Mouse (Mus musculus) erythroid progenitor cell, adult 5-6 weeks (primary cell): Measurements from ENCODE around the gene Prickle1. TPM values are rescaled to one million over a fixed set of nuclear protein-coding genes. Genes with fewer than 3 reads are reported as not detected.

Experiments used
- ATAC-seq: replicated peaks from 2 replicates; pipeline ENCODE4 v1.8.0; 2016; ENCODE audit warnings: moderate number of reproducible peaks, mild to moderate bottlenecking, moderate TSS enrichment, inconsistent platforms; ENCODE audit not compliant: poor library complexity, low FRiP score, severe bottlenecking
- total RNA-seq, 2 experiments: library from RNA; stranded (forward) in 1 of 2; stranded (reverse) in 1 of 2; fragments of 150-400 nt in 1 of 2; fragments of 186-747, 209-891 nt in 1 of 2; gene quantifications; 2 replicates each; pipeline versions ENCODE4 v1.2.3 to v1.2.4; 2015 to 2017; ENCODE audit warnings: low replicate concordance in 2 of 2

Gene Prickle1
- total RNA-seq, 2 experiments from 2014 or later: 0.42 TPM; not detected in 1

DNA sequence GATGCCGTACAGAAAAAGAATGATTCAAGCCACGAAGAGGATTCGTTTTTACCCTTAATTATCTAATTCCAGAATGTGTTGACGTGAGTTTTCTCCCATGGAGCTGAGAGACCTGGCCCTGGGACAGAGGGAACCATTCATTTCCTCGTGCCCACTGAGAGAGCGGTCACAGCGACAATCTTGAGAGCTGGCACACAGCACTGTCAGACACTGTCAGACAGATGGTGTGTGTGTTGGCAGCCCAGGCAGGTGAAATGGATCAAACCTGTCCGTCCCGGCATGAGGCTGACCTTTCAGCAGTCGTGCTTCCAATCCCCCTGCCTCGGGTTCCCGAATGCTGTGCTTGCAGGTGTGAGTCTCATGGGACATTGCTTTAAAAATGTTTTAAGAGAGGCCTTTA lies 37.3 kb downstream of the Prickle1 start:
- ATAC-seq: no peak

DNA sequence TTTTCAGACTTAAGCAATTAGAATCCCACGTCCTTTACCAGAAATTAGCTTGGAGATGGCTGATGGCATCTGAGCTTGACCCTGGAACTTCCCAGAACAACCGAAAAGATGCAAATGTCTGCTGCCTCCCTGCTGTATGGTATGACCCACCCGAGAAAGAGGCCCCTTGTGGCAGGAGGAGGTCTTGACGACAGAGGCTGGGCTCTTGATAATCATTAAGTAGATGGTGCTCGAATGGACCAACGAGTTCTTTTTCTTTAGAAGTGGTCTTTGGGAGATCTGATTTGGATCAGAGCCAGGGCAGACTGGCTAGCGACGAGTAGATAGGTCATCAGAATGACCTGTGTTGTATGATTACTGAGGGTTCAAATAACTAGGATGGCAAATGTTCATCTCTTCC lies 40.0 kb downstream of the Prickle1 start:
- no peak for ATAC-seq

DNA sequence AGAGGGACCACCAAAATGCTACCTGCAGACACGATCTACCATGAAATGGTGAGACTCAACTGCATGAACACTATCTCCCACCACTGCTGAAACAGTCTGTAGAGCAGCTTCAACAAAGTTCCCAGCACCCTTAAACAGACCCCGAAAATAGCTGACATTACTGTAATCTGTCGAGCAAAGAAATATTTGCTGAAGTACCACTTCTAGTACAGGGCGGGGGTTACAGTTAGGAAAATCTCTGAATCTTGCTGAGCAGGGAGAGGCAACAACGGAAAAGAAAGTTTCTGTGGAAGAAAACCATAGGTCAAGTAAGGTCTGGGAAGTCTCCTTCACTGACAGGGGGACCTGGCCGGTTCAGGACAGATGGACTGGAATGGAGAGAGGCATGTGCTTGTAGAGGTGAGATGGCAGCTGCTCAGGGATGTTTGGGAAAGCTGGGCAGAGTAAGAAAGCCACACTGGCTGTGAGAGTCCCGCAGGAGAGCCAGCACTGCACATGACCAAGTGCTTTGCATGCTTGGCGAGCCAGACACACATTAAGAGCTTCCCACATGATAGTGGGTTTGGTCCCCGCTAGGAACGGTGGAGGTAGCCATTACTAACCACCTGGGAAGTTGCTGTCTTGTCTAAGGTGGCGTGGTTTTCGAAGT lies 41.4 kb downstream of the Prickle1 start:
- ATAC-seq: no peak

DNA sequence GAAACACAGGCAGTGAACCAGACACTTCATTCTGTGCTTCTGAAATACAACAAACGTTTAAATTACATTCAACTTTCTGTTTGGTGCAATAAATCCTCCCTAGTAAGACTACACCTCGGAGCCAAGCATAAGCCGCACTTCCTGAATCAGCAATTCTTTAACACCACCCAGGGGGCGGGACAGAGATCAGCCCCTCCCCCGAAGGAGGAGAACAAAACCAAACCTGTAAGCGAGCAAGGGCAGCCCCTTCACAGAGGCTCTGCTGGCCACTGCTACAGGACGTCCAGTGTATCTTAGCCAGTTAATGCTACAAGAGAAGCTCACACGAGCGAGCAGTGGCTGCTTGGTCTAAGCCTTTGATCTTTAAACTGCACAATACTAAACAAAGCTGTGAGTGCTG lies 43.5 kb downstream of the Prickle1 start:
- ATAC-seq: peak; percentile 85

DNA sequence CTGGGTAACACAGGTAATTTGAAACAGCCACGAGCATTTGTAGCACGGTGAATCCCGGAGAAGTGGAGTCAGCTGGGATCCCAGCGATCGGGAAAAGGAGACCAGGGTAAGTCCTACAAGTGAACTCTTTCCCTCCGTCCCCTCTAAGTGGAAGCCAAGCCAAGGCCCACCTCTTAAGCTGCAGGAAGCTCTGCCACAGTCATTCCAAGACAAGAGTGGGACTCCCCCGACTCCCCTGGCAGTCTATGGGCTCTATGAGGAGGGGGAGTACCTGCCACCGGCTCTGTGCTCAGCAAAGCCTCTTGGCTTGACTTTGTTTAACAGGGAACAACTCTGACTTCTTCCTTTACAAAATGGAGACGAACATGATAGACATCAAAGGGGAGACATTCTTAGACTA lies 47.4 kb downstream of the Prickle1 start:
- no peak for ATAC-seq

DNA sequence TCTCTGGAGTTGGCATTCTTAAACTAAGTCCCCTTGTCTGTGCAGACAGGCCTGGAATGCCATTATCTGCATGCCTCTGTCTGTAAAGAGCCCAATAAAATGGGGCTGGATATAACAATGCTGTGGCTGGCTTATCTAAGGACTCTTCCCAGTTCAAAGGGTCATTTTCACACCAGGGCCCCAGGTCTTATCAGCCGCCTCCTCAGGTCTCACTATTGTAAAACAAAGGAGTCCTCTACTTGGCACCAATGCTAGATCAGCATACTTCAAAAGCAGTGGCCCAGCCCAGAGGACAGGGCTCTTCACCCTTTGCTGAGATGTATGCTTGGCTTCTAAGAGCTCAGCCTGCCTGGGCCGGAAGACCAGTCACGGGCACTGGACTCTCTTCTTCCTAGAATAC lies 56.3 kb downstream of the Prickle1 start:
- no peak for ATAC-seq

DNA sequence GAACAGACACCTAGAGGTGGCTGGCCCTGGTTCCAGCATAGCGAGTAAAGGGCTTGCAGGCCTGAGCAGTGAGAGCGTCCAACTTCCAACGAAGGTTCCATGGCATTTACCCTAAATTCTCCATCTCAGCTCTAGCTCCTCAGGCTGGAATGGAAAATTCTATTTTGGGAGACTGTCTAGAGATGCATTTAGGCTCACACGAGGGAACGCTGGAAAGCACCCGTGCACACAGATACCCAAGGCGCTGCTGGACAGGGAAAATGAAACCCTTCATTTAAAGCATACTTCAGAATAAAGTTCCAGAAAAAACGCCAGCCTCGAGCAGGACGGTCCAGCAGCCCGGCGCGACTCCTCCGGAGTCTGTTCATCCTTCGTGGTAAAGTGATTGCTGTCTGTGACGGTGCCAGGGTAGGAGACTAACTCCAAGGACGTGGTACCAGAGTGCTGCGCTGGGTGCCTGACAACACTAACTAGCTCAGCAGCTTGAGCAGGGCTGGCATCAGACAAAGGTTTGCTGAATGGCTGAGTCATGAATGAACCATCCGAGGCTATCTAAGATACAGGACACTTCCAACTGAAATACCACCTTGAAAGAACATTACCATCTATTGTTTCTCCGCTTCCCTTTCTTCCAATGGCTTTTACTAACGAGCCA lies 57.0 kb downstream of the Prickle1 start:
- no peak for ATAC-seq

DNA sequence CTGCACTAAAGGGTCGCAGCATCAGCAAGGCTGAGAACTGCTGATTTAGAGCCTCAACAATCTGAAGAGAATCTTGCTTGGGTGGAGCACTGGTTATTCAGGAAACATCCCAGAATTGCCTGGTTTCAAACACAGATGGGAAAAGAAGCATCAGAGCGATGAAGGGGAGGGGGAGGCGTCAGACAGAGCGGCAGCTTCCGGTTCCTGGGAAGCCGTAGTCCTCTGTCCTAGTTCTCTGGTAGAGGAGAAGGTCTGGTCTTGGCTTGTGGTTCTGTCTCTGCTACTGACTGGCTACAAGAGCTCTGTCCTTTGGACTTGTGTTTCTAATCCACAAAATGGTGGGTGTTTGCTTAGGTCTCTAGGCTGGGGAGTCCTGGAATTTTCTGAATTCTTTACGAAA lies 57.9 kb downstream of the Prickle1 start:
- ATAC-seq: no peak

DNA sequence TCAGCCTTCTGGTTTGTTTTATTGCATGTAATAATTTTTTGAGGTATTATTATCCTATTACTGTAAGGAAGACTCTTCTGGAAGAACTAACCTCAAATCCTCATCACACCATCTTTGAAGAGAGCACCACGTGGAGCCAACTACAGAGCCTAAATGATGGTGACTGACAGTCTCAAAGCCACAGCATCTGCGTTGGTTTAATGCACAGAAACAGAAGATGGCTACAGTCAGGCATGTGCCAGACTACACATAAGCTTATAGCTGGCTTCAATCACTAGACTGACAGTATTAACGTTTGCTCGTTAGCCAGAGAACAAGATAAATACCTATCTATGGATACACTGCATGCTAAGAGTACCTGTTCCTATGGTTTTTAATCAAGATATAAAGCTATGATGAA lies 59.5 kb downstream of the Prickle1 start:
- ATAC-seq: no peak

DNA sequence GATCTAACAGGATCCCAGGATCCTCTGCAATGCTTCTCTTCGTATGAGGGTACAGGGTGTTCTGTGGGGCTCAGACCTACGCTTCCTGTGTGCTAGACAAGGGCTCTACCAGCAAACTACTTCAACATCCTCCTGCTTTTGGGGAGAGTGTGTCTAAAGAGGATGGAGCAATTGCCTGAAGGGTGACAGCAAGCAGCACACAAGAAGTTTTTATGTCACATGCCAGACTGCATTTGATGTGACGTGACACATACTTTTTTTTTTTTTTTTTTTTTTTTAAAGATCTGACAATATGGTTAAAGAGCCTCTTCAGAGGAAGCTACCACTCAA lies 65.0 kb downstream of the Prickle1 start:
- ATAC-seq: no peak

DNA sequence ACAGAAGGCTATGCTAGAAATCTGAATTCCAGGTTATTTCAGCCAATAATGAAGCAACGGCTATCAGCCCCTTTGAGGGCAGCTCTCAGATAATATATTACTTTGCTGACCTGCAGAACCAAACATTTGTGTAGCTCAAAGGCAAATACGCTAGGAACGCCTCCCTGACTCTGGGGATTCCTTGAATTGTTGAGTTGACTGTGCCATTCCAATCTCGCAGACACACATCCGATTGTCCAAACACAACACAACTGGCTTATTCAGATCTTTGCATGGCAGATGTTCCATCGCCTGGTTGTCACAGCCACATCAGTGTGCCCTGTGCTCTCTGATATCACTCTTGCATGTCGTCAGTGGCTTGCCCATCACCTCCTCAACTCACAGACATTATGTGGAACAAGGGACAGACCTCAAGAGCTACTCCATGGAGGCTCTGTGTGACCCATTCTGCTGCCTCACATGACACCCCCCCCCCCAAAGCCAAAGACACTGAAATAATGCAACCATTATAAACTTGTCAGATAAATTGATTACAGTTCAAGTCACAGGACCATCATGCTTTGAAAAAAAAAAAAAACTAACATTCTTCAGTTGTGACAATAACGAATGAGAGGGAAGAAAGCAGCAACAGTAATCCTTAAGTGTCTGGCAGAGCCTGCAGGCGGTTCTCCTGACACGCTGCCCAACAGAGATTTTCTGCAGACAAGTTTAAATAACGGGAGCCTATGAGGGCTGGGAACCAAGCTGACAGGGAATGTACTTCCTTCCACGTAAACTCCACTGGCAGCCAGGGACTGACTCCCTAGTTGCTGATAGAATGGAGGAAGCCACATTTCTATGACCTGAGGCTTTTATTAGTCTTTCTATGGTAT lies 65.6 kb downstream of the Prickle1 start:
- no peak for ATAC-seq

DNA sequence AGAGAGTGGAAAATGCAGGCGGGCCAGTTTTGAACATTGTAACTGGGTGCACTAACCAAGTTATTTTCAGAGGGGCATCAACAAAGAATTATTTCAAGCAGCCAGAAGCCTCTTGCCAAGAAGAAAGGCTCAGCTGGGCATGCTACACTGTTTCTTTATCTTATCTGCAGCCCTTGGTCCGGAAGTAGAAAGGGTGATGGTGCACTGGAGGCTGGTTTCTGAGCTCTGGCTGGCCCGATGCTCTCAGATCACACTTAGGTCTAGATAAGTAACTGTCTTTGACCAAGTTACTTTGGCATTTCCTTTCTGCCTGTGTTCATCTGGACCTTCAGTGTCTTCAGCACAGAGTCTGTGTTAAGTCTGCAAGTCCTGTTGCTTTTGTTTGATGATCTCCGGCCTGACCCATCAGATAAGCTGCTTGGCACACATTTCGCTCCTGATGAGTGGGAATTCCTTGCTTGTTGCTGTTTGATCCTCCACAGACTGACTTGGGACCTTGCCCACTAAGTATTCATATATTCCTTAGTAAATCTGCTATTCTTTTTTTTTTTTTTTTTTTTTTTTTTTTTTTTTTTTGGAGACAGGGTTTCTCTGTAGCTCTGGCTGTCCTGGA lies 70.3 kb downstream of the Prickle1 start:
- ATAC-seq: no peak

DNA sequence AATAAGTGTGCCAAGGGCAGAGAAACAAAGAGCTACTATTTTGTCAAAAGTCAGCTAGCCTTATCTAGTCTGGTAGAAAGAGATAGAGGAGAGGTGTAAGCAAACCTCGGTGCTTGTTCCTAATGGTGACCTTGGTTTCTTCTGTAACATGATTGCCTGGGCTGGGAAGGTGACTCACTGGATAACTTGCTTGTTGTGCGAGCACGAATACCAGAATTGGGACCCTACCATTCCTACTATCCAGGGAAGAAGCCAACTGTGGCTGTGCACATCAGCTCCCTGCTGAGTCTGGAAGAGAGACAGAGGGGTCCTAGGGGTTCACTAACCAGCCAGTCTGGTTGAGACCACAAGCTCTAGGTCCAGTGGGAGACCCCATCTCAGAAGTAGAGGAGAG lies 73.9 kb downstream of the Prickle1 start:
- ATAC-seq: no peak

DNA sequence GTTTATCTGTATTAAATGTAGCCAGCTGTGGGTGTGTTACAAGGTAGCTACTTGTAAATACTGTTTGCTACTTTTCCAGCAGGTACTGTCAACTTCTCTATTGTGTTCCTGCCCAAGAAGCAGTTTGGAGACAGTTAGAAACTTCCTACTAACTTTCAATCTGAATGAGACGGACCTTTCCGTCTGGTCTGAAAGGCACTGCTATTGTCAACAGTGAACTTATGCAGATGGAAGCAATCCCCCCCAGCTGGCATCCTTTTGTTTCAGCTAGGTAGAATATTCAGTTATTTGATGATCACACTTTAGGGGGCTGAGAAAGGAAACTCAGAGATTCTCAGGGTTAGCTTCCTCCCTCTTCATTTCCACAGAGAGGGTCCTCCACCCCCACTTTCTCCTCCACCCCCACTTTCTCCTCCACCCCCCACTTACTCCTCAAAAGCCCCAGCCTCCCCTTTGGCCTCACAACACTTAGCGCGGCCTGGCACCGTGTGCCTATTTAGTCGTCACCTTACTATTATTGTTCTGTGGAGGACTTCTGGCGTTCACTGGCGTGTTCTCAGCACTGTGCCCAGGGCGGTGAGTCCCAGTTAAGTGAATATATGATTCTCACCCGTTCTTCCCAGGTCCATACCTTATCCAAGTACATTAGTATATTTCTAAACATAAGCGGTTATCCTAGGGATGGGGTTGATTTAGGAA lies 74.5 kb downstream of the Prickle1 start:
- ATAC-seq: no peak

DNA sequence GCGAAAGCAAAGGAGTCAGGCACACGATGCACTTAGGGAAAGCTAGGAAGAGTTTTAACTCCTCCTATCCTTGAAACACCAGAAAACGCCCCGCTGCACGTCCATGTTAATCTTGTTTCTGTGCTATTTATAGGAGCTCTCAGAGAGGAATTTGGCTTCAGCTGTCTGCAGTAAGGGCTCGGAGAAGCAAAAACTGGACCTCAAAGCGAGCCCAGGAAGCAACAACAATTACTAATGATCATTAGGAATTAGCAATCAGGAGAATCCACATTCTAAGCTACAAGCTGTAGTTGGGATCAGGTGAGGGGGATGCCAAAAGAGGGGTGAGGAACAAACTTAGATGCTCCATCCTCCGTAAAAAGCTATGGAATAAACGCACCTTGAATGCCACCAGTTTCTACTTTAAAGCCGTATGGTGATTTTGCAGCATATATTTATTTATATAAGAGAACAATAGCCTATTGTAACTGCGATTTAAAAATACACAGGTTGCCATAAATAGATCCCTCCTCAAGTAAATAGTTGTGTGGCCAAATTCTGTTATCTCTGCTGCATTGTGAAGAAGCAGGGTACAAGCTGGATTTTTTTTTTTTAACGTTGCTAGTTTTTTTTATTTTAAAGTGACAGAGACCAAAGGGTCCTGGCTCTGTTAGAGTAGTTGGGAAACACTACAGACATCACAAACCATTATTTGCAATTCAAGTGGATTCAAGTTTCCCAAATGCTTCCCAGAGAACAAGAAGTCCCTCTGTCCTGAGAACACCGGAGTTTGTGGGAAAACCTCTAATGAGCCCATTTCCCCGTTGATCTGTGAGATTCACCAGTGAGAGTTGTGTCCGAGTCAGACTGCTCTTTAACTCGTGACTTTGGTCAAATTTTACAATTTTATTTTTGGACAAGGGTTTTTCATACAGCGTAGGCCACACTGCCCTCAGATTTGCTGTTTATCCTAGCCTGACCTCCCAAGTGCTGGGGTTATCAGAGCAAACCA lies 75.6 kb downstream of the Prickle1 start:
- ATAC-seq: no peak

DNA sequence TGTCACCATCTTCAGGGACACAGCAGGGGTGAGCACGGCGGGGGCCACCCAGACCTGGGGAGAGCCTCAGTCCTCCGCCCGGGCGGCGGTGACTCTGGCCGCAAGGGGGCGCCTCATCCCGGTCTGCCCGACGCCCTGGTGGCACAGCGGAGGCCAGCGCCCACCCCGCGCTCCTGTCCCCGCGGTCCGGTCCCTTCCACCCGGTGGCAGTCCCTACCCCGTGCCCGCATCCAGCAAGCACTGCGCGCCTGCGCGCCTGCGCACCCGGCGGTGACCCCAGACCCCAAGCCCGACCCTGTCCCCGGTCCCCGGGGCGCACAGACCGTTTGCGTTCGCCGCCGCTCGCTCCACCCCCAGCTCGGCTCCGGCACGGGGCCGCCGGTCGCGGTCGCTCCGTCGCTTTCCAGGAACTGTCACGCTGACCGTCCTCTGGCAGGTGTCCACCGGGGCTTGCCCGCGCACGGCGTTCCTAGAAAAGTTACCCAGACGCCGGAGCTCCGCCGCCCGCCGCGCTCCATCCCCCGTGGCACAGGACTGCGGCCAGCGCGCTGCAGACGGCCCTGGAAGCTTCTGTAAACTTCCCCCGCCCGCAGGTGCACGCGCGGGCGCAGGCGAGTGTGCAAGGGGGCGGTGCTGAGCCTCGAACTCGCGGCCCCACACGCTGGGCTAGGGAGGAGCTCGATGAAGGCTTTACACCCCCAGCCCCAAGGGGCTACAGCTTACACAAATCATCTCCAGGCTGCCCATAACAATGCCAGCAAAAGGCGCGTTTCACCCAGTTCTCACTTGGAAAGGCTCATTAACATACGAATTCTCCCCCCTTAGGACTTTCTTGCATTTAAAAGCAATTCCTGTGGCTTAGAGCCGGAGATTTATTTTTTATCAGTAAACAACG lies 76.5 kb downstream of the Prickle1 start:
- ATAC-seq: peak; percentile 79

DNA sequence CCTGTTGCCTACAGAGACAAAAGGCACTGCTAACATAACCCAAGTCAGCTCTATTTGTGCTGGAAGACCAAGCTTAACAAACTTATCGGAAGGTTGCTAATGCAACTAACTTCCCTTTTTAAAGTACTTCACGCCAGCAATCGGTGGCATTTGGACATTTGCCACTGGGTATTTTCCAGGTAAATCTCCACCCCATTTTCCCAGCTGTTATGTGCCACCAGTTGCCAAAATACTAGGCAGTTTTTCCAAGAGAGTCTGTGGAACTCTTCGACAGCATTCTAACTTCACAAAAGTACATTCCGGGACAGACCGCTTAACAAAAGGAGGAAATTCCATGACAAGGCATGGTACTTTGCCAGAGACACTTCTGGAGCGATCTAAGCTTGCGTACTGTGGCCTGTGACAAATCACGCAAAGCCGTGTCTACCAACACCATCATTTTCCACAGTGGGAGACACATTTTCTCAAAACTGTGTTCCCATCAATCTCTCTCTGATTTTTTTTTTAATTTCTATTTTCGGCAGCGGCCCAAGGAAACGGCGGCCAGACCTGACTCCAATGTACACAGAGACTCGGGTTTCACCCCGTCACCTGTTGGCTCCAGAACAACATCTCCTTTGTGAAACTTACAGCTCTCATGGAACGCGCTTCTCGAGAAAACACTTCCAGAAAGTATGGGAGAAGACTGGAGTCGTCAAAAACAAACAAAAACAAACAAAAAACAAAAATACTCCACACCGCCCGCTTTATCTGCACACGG lies 77.4 kb downstream of the Prickle1 start:
- no peak for ATAC-seq
